Mouse (Mus musculus): ENCODE measurements around the gene Shank1. TPM values are rescaled to one million over a fixed set of nuclear protein-coding genes. Genes with fewer than 3 reads are reported as not detected.

Gene Shank1
- total and polyA plus RNA-seq, 2 experiments from 2014 or later, result 39.2 to 48.1 TPM

DNA sequence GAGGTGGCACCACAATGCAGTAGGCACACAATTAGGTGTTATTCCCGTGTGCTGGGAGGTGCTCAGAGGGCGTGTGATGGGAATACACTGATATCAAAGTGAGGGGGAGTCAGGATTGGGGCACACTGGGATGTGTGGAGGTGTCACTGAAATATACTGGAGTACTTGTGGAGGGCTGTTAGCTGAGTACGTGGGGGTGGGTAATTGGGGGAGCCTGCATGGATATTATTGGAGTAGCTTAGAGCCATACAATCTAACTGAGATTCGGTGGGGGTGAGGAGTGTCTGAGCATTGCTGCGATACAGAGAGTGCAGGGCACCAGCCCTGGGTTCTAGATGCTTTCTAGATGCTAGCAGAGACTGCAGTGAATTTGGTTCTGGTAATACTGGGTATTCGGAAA, 30.2 kb downstream of the Shank1 start:
- DNase-seq (ENCODE audit: low spot score) (no peak), ATAC-seq (ENCODE audit: low FRiP score) (no peak)
- H3K4me1 ChIP-seq (ENCODE audit: insufficient read depth, low read length), result peaks cover 5% of the 10 kb centered on the region; the same call in 1 of the 2 replicates
- H3K36me3 ChIP-seq (ENCODE audit: insufficient read depth, low read length), result peaks cover 29% of the 10 kb centered on the region
- H3K27ac ChIP-seq (ENCODE audit: low read depth, low read length), result no peak overlapping the region
- H3K9me3 ChIP-seq (ENCODE audit: low read length), result no peaks in the 10 kb centered on the region
- 67% methylated on average over 6 of the region's 6 CpGs for WGBS
- H3K27me3 ChIP-seq (ENCODE audit: insufficient read depth, low read length), result no peaks in the 10 kb centered on the region
- no peak overlapping the region for H3K4me2 ChIP-seq (ENCODE audit: low read depth, low read length, poor library complexity, severe bottlenecking)
- H3K4me3 ChIP-seq (ENCODE audit: low read depth, low read length), result no peak overlapping the region
- no peak overlapping the region for H3K9ac ChIP-seq (replicated peaks; ENCODE audit: low read length, poor library complexity, severe bottlenecking)
- TF ChIP-seq CTCF (IDR thresholded peaks at IDR 0.05), result no peak

DNA sequence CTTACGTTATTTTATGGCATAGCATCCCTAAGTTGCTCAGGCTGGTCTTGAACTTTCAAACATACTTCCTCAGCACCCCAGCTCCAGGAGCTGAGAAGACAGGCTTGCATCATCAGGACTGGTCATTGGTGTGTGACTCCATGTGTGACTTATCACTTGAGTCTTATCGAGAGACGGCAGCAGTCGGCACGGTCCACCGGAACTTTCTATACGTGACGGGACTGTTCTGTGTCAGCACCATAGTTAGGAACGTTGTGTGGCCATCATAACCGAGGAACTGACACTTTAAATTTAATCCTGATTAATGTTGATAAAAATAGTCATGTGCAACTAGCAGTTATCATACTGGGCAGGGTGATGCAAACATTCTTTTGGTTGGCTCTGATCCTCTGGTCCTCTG, 31.1 kb downstream of the Shank1 start:
- H3K27me3 ChIP-seq (ENCODE audit: insufficient read depth, low read length), result no peaks in the 10 kb centered on the region
- H3K27ac ChIP-seq (ENCODE audit: low read depth, low read length), result no peak overlapping the region
- no peak overlapping the region for H3K4me3 ChIP-seq (ENCODE audit: low read depth, low read length)
- 92% methylated on average over 10 of the region's 10 CpGs for WGBS
- peaks cover 5% of the 10 kb centered on the region; the same call in 1 of the 2 replicates for H3K4me1 ChIP-seq (ENCODE audit: insufficient read depth, low read length)
- no peak overlapping the region for H3K4me2 ChIP-seq (ENCODE audit: low read depth, low read length, poor library complexity, severe bottlenecking)
- no peak overlapping the region for H3K9ac ChIP-seq (replicated peaks; ENCODE audit: low read length, poor library complexity, severe bottlenecking)
- TF ChIP-seq CTCF (IDR thresholded peaks at IDR 0.05), result no peak
- no peaks in the 10 kb centered on the region for H3K9me3 ChIP-seq (ENCODE audit: low read length)
- no peak for ATAC-seq (ENCODE audit: low FRiP score)
- H3K36me3 ChIP-seq (ENCODE audit: insufficient read depth, low read length), result peaks cover 37% of the 10 kb centered on the region
- no peak for DNase-seq (ENCODE audit: low spot score)

DNA sequence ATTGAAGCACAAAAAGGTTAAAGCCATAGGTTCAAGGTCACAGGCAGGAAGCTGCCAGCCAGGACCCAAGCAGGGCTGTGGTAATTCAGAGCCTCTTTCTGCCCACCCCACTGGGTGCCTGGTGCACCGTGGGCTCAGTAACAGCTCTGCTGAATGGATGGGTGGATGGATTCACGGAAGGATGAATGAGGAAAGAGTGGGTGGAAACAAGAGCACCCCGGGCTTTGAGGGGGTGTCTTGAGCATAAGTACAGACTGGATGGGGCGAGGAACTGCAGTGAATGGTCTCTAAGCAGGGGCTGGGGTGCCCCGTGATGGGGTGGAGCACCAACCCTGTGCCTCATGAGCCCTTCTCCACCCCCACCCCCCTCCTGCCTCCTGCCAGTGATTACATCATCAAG, 31.7 kb downstream of the Shank1 start:
- TF ChIP-seq CTCF (IDR thresholded peaks at IDR 0.05), result no peak

GRCm38 (mm10) chr7:44343459-44344015, 33.5 kb downstream of the Shank1 start:
- WGBS, result 41% methylated on average over 11 of the region's 11 CpGs
- TF ChIP-seq CTCF (IDR thresholded peaks at IDR 0.05), result no peak
- no peak overlapping the region for H3K27ac ChIP-seq (ENCODE audit: low read depth, low read length)
- ATAC-seq (ENCODE audit: low FRiP score), result no peak
- no peaks in the 10 kb centered on the region for H3K4me1 ChIP-seq (ENCODE audit: insufficient read depth, low read length)
- H3K27me3 ChIP-seq (ENCODE audit: insufficient read depth, low read length), result no peaks in the 10 kb centered on the region
- DNase-seq (ENCODE audit: low spot score), result no peak
- no peak overlapping the region for H3K4me2 ChIP-seq (ENCODE audit: low read depth, low read length, poor library complexity, severe bottlenecking)
- H3K4me3 ChIP-seq (ENCODE audit: low read depth, low read length), result no peak overlapping the region
- no peaks in the 10 kb centered on the region for H3K9me3 ChIP-seq (ENCODE audit: low read length)
- no peak overlapping the region for H3K9ac ChIP-seq (replicated peaks; ENCODE audit: low read length, poor library complexity, severe bottlenecking)
- peaks cover 53% of the 10 kb centered on the region for H3K36me3 ChIP-seq (ENCODE audit: insufficient read depth, low read length)

More for the DNA sequence above, 31.7 kb downstream of the Shank1 start:
- peaks cover 43% of the 10 kb centered on the region for H3K36me3 ChIP-seq (ENCODE audit: insufficient read depth, low read length)
- no peak overlapping the region for H3K4me2 ChIP-seq (ENCODE audit: low read depth, low read length, poor library complexity, severe bottlenecking)
- ATAC-seq (ENCODE audit: low FRiP score) (no peak), DNase-seq (ENCODE audit: low spot score) (no peak)
- H3K9me3 ChIP-seq (ENCODE audit: low read length), result no peaks in the 10 kb centered on the region
- H3K27me3 ChIP-seq (ENCODE audit: insufficient read depth, low read length), result no peaks in the 10 kb centered on the region
- H3K9ac ChIP-seq (replicated peaks; ENCODE audit: low read length, poor library complexity, severe bottlenecking), result no peak overlapping the region
- H3K4me1 ChIP-seq (ENCODE audit: insufficient read depth, low read length), result peaks cover 5% of the 10 kb centered on the region; the same call in 1 of the 2 replicates
- 69% methylated on average over 5 of the region's 5 CpGs for WGBS
- no peak overlapping the region for H3K27ac ChIP-seq (ENCODE audit: low read depth, low read length)
- no peak overlapping the region for H3K4me3 ChIP-seq (ENCODE audit: low read depth, low read length)

- Histone ChIP-seq H3K36me3 (ENCODE audit: insufficient read depth, low read length) (peaks cover 56% of the 10 kb centered on the region), H3K27ac (ENCODE audit: low read depth, low read length) (no peak overlapping the region), H3K9me3 (ENCODE audit: low read length) (no peaks in the 10 kb centered on the region), H3K27me3 (ENCODE audit: insufficient read depth, low read length) (no peaks in the 10 kb centered on the region), H3K4me3 (ENCODE audit: low read depth, low read length) (no peak overlapping the region), H3K4me1 (ENCODE audit: insufficient read depth, low read length) (no peaks in the 10 kb centered on the region), H3K4me2 (ENCODE audit: low read depth, low read length, poor library complexity, severe bottlenecking) (no peak overlapping the region), H3K9ac (replicated peaks; ENCODE audit: low read length, poor library complexity, severe bottlenecking) (no peak overlapping the region)
- ATAC-seq (ENCODE audit: low FRiP score) (no peak), DNase-seq (ENCODE audit: low spot score) (no peak)
- 81% methylated on average over 12 of the region's 12 CpGs for WGBS
- TF ChIP-seq CTCF (IDR thresholded peaks at IDR 0.05), result no peak
These were observed 34.6 kb downstream of the Shank1 start for GRCm38 (mm10) chr7:44344622-44345021.

DNA sequence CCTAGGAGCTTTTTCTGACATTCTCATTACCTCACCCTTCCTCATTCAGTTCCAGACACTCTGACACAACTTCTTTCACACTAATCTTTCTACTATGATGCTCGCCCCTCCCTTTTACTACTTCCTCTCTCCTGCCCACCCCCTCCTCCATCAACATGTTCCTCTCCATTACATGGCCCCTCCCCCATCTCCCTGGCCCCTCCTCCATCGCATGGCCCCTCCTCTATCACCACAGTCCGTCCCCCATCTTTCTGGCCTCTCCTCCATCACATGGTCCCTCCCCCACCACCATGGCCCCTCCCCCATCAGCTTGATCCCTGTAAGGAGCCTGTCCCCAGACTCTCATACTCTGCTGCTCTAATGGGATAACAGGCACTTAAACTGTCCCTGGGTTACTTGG, 39.0 kb downstream of the Shank1 start:
- Histone ChIP-seq H3K4me2 (ENCODE audit: low read depth, low read length, poor library complexity, severe bottlenecking) (no peak overlapping the region), H3K9me3 (ENCODE audit: low read length) (no peaks in the 10 kb centered on the region), H3K4me3 (ENCODE audit: low read depth, low read length) (no peak overlapping the region), H3K4me1 (ENCODE audit: insufficient read depth, low read length) (no peaks in the 10 kb centered on the region), H3K36me3 (ENCODE audit: insufficient read depth, low read length) (peaks cover 56% of the 10 kb centered on the region), H3K9ac (replicated peaks; ENCODE audit: low read length, poor library complexity, severe bottlenecking) (no peak overlapping the region), H3K27me3 (ENCODE audit: insufficient read depth, low read length) (peaks cover 5% of the 10 kb centered on the region; the same call in 1 of the 2 replicates), H3K27ac (ENCODE audit: low read depth, low read length) (no peak overlapping the region)
- no peak for DNase-seq (ENCODE audit: low spot score)
- TF ChIP-seq CTCF (IDR thresholded peaks at IDR 0.05), result no peak
- 31% methylated on average over 3 of the region's 3 CpGs for WGBS
- no peak for ATAC-seq (ENCODE audit: low FRiP score)
